Mouse (Mus musculus) megakaryocyte, adult 5-6 weeks (primary cell): ENCODE data around the gene Zxdb. TPM values are rescaled to one million over a fixed set of nuclear protein-coding genes. Genes with fewer than 3 reads are reported as not detected.
A peak's percentile ranks its signal among the peaks of the same experiment; 100 is the strongest.
"Not testable (repeated sequence)": the region's sequence is repeated elsewhere in the genome, so short reads cannot be mapped to it uniquely, and the experiment has no call there.

Experiments used
- ATAC-seq: 2 replicates; pipeline ENCODE4 v1.8.0; 2016; ENCODE audit warnings: mild to moderate bottlenecking, inconsistent platforms; ENCODE audit not compliant: poor library complexity, severe bottlenecking
- total RNA-seq, 2 experiments: library from RNA; stranded (forward) in 1 of 2; stranded (reverse) in 1 of 2; fragments of 153-499, 151-499 nt in 1 of 2; fragments of 221-1000, 200-1000 nt in 1 of 2; gene quantifications; 2 replicates each; pipeline versions ENCODE4 v1.2.3 to v1.2.4; 2015 to 2017

Gene Zxdb
- total RNA-seq (2015) (6.9 and 7.8 TPM in 2 replicates), total RNA-seq (2017) (4.2 and 5.4 TPM in 2 replicates)

GRCm38 (mm10) chrX:94724192-94724971, at the start of gene Zxdb:
Gene Zxdb (plus strand): TSS chrX:94724569.
- peak; percentile 62 for ATAC-seq

GRCm38 (mm10) chrX:94674977-94675376, 49.4 kb upstream of the Zxdb start:
- ATAC-seq = no peak

GRCm38 (mm10) chrX:94681581-94681980, 42.8 kb upstream of the Zxdb start:
- ATAC-seq = not testable (repeated sequence)

- ATAC-seq = peak; percentile 94
These were observed 34.8 kb upstream of the Zxdb start for GRCm38 (mm10) chrX:94689593-94689992.

GRCm38 (mm10) chrX:94706676-94707075, 17.7 kb upstream of the Zxdb start:
- ATAC-seq = not testable (repeated sequence)

- ATAC-seq = not testable (repeated sequence)
These were observed 14.6 kb upstream of the Zxdb start for GRCm38 (mm10) chrX:94709752-94710151.

DNA sequence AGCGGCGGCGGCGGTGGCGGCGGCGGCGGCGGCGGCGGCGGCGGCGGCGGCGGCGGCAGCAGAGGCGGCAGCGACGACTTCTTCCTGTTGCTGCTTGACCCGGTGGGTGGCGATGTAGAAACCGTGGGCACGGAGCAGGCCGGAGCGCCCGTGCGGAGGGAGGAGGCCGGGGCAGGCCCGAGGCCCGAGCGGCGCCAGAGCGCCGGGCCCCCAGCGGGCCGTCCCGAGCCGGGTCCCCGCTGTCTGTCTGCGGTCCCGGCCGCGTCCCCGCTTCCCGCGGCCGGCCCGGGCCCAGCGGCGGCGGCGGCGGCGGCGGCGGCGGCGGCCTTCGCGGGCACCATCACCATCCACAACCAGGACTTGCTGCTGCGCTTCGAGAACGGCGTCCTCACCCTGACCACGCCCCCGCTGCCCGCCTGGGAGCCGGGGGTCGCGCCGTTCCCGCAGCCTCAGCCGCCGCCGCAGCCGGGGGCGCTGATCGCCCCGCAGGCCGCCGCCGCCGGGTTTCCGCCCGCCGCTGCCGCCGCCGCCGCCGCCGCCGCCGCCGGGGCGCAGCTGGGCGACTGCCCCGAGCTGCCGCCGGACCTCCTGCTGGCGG, 702 bp downstream of the Zxdb start:
- ATAC-seq = peak; percentile 66

DNA sequence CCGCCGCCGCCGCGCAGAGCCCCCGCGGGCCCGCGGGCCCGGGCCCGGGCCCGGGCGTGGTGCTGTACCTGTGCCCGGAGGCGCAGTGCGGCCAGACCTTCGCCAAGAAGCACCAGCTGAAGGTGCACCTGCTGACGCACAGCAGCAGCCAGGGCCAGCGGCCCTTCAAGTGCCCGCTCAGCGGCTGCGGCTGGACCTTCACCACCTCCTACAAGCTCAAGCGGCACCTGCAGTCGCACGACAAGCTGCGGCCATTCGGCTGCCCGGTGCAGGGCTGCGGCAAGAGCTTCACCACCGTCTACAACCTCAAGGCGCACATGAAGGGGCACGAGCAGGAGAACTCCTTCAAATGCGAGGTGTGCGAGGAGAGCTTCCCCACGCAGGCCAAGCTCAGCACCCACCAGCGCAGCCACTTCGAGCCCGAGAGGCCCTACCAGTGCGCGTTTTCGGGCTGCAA, 1.3 kb downstream of the Zxdb start:
- ATAC-seq = peak; percentile 53

- ATAC-seq = peak; percentile 77
These were observed 7.2 kb downstream of the Zxdb start for GRCm38 (mm10) chrX:94731596-94731995.

GRCm38 (mm10) chrX:94753733-94754132, 29.4 kb downstream of the Zxdb start:
- ATAC-seq = no peak

GRCm38 (mm10) chrX:94759959-94760358, 35.6 kb downstream of the Zxdb start:
- no peak for ATAC-seq

DNA sequence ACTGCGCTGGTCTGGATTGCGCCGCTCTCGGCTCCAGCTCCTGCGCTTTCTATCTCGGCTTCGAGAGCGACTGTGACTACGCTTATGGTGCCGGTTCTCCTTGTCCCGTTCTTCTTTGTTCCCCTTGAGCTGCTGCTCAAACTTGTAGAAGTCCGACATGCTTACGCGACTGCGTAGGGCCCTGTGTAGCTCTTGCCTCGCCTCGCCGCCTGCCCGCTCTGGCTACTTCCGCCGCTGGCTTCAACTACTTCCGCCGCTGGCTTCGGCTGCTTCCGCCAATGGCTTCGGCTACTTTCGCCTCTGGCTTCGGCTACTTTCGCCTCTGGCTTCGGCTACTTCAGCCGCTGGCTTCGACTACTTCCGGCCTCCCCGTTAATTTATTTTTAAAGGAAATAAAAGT, 49.5 kb downstream of the Zxdb start:
- no peak for ATAC-seq

Other genes with a start within 250 kb of the Zxdb start
- 0.68 and 1.1 TPM in 2 replicates for gene Maged1, start 182.4 kb upstream of the Zxdb start, total RNA-seq (2015)
- gene Maged1, start 182.4 kb upstream of the Zxdb start, total RNA-seq (2017) = 1.5 TPM in 2 replicates
- 8.1 and 8.6 TPM in 2 replicates for gene Gspt2, start 88.5 kb upstream of the Zxdb start, total RNA-seq (2015)
- gene Gspt2, start 88.5 kb upstream of the Zxdb start, total RNA-seq (2017) = 8.0 and 9.2 TPM in 2 replicates